Mouse (Mus musculus) cerebellum, adult 2 months (tissue): ENCODE data around the gene Fscn3.

Experiments
- CTCF ChIP-seq: fragments of 200-500 bp; IDR thresholded peaks from 2 replicates; pipeline ENCODE4 v1.5.1; 2011; ENCODE audit warnings: low read depth, mild to moderate bottlenecking, control low read depth, low read length, moderate library complexity, borderline replicate concordance; ENCODE audit not compliant: insufficient read depth
- POLR2A ChIP-seq: fragments of 200-500 bp; IDR thresholded peaks from 2 replicates; pipeline ENCODE4 v1.6.1; 2011; ENCODE audit warnings: low read length, control low read depth, borderline replicate concordance; ENCODE audit not compliant: insufficient read depth

DNA sequence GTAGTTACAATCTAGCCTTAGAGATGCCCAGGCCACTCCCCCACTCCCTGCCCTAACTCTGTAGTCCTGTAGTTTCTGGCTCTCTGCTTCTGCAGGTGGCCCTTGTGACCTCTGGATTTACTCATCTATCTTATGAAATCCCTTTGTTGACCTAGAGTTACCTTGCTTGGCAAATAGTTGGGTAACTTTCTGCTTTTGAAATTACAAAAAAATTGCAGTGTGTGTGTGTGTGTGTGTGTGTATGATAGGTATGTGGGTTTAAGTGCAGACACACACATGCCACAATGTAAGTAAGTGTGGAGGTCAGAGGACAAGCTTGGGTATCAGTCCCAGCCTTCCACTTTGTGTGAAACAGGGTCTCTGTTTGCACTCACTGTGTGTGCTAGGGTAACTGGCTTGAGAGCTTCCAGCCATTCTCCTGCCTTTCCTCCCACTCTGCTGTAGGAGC lies 31.7 kb downstream of the Fscn3 start:
- no peak for TF ChIP-seq CTCF
- TF ChIP-seq POLR2A: no peak
